Mouse (Mus musculus): ENCODE results near the gene 4930402H24Rik. TPM values are rescaled to one million over a fixed set of nuclear protein-coding genes. Genes with fewer than 3 reads are reported as not detected.

4930402H24Rik gene
- polyA plus RNA-seq, 1 experiment from 2014 or later = 33.3 TPM

- no peaks in the 10 kb centered on the region for H3K9me3 ChIP-seq (ENCODE audit: control insufficient read depth, low read length)
- ATAC-seq (replicated peaks; ENCODE audit: low FRiP score, low TSS enrichment, low read depth) = no peak
- no peak overlapping the region for H3K27ac ChIP-seq (ENCODE audit: low read depth)
- no peak overlapping the region for H3K9ac ChIP-seq (ENCODE audit: low read length)
- no peaks in the 10 kb centered on the region for H3K27me3 ChIP-seq (replicated peaks; ENCODE audit: control insufficient read depth, insufficient read depth, low read length)
- no peak overlapping the region for H3K4me3 ChIP-seq (ENCODE audit: low read depth, low read length)
- H3K4me1 ChIP-seq (replicated peaks; ENCODE audit: control insufficient read depth, insufficient read depth, low read length) = no peaks in the 10 kb centered on the region
- WGBS = 75% methylated on average over 1 of the region's 1 CpGs
- no peak overlapping the region for H3K4me2 ChIP-seq (ENCODE audit: low read length)
- no peak for DNase-seq (ENCODE audit: low spot score)
- peaks cover 55% of the 10 kb centered on the region for H3K36me3 ChIP-seq (ENCODE audit: control insufficient read depth, insufficient read depth, low read length)
Measured at GRCm38 (mm10) chr2:130814492-130814891, 91.7 kb downstream of the 4930402H24Rik start.

- no peak for ATAC-seq (replicated peaks; ENCODE audit: low FRiP score, low TSS enrichment, low read depth)
- Histone ChIP-seq H3K9me3 (ENCODE audit: control insufficient read depth, low read length) (no peaks in the 10 kb centered on the region), H3K4me3 (ENCODE audit: low read depth, low read length) (no peak overlapping the region), H3K27ac (ENCODE audit: low read depth) (no peak overlapping the region), H3K4me1 (replicated peaks; ENCODE audit: control insufficient read depth, insufficient read depth, low read length) (no peaks in the 10 kb centered on the region), H3K36me3 (ENCODE audit: control insufficient read depth, insufficient read depth, low read length) (peaks cover 57% of the 10 kb centered on the region), H3K27me3 (replicated peaks; ENCODE audit: control insufficient read depth, insufficient read depth, low read length) (no peaks in the 10 kb centered on the region), H3K9ac (ENCODE audit: low read length) (no peak overlapping the region), H3K4me2 (ENCODE audit: low read length) (no peak overlapping the region)
- WGBS = 81% methylated on average over 6 of the region's 6 CpGs
- no peak for DNase-seq (ENCODE audit: low spot score)
Measured at GRCm38 (mm10) chr2:130813729-130814128, 92.5 kb downstream of the 4930402H24Rik start.

- no peaks in the 10 kb centered on the region for H3K27me3 ChIP-seq (replicated peaks; ENCODE audit: control insufficient read depth, insufficient read depth, low read length)
- 98% methylated on average over 1 of the region's 1 CpGs for WGBS
- no peak overlapping the region for H3K9ac ChIP-seq (ENCODE audit: low read length)
- H3K27ac ChIP-seq (ENCODE audit: low read depth) = no peak overlapping the region
- ATAC-seq (replicated peaks; ENCODE audit: low FRiP score, low TSS enrichment, low read depth) (no peak), DNase-seq (ENCODE audit: low spot score) (no peak)
- no peak overlapping the region for H3K4me3 ChIP-seq (ENCODE audit: low read depth, low read length)
- H3K9me3 ChIP-seq (ENCODE audit: control insufficient read depth, low read length) = no peaks in the 10 kb centered on the region
- no peak overlapping the region for H3K4me2 ChIP-seq (ENCODE audit: low read length)
- H3K4me1 ChIP-seq (replicated peaks; ENCODE audit: control insufficient read depth, insufficient read depth, low read length) = no peaks in the 10 kb centered on the region
- H3K36me3 ChIP-seq (ENCODE audit: control insufficient read depth, insufficient read depth, low read length) = peaks cover 64% of the 10 kb centered on the region
Measured at GRCm38 (mm10) chr2:130812487-130812886, 93.7 kb downstream of the 4930402H24Rik start.

GRCm38 (mm10) chr2:130805146-130805545, 101.1 kb downstream of the 4930402H24Rik start:
- DNase-seq (ENCODE audit: low spot score) (no peak), ATAC-seq (replicated peaks; ENCODE audit: low FRiP score, low TSS enrichment, low read depth) (no peak)
- Histone ChIP-seq H3K27ac (ENCODE audit: low read depth) (no peak overlapping the region), H3K9ac (ENCODE audit: low read length) (no peak overlapping the region), H3K36me3 (ENCODE audit: control insufficient read depth, insufficient read depth, low read length) (peaks cover 61% of the 10 kb centered on the region), H3K4me1 (replicated peaks; ENCODE audit: control insufficient read depth, insufficient read depth, low read length) (no peaks in the 10 kb centered on the region), H3K4me2 (ENCODE audit: low read length) (no peak overlapping the region), H3K4me3 (ENCODE audit: low read depth, low read length) (no peak overlapping the region), H3K9me3 (ENCODE audit: control insufficient read depth, low read length) (no peaks in the 10 kb centered on the region), H3K27me3 (replicated peaks; ENCODE audit: control insufficient read depth, insufficient read depth, low read length) (no peaks in the 10 kb centered on the region)
- 97% methylated on average over 3 of the region's 3 CpGs for WGBS

- no peak overlapping the region for H3K4me2 ChIP-seq (ENCODE audit: low read length)
- H3K27me3 ChIP-seq (replicated peaks; ENCODE audit: control insufficient read depth, insufficient read depth, low read length) = no peaks in the 10 kb centered on the region
- 72% methylated on average over 25 of the region's 25 CpGs for WGBS
- H3K4me3 ChIP-seq (ENCODE audit: low read depth, low read length) = no peak overlapping the region
- peaks cover 49% of the 10 kb centered on the region for H3K36me3 ChIP-seq (ENCODE audit: control insufficient read depth, insufficient read depth, low read length)
- no peaks in the 10 kb centered on the region for H3K9me3 ChIP-seq (ENCODE audit: control insufficient read depth, low read length)
- ATAC-seq (replicated peaks; ENCODE audit: low FRiP score, low TSS enrichment, low read depth) (no peak), DNase-seq (ENCODE audit: low spot score) (no peak)
- no peak overlapping the region for H3K9ac ChIP-seq (ENCODE audit: low read length)
- no peaks in the 10 kb centered on the region for H3K4me1 ChIP-seq (replicated peaks; ENCODE audit: control insufficient read depth, insufficient read depth, low read length)
- no peak overlapping the region for H3K27ac ChIP-seq (ENCODE audit: low read depth)
Measured at GRCm38 (mm10) chr2:130803706-130804105, 102.5 kb downstream of the 4930402H24Rik start.

GRCm38 (mm10) chr2:130795731-130796130, 110.5 kb downstream of the 4930402H24Rik start:
- H3K4me3 ChIP-seq (ENCODE audit: low read depth, low read length) = no peak overlapping the region
- no peak overlapping the region for H3K27ac ChIP-seq (ENCODE audit: low read depth)
- DNase-seq (ENCODE audit: low spot score) (no peak), ATAC-seq (replicated peaks; ENCODE audit: low FRiP score, low TSS enrichment, low read depth) (no peak)
- H3K4me1 ChIP-seq (replicated peaks; ENCODE audit: control insufficient read depth, insufficient read depth, low read length) = no peaks in the 10 kb centered on the region
- H3K9me3 ChIP-seq (ENCODE audit: control insufficient read depth, low read length) = no peaks in the 10 kb centered on the region
- no peak overlapping the region for H3K4me2 ChIP-seq (ENCODE audit: low read length)
- no peak overlapping the region for H3K9ac ChIP-seq (ENCODE audit: low read length)
- no peaks in the 10 kb centered on the region for H3K27me3 ChIP-seq (replicated peaks; ENCODE audit: control insufficient read depth, insufficient read depth, low read length)
- 72% methylated on average over 8 of the region's 8 CpGs for WGBS
- peaks cover 38% of the 10 kb centered on the region for H3K36me3 ChIP-seq (ENCODE audit: control insufficient read depth, insufficient read depth, low read length)

- DNase-seq (ENCODE audit: low spot score) = no peak
- 93% methylated on average over 7 of the region's 7 CpGs for WGBS
- no peak overlapping the region for H3K4me2 ChIP-seq (ENCODE audit: low read length)
Measured at GRCm38 (mm10) chr2:130791722-130792121, 114.5 kb downstream of the 4930402H24Rik start.

GRCm38 (mm10) chr2:130789642-130790041, 116.6 kb downstream of the 4930402H24Rik start:
- no peak overlapping the region for H3K9ac ChIP-seq (ENCODE audit: low read length)
- H3K36me3 ChIP-seq (ENCODE audit: control insufficient read depth, insufficient read depth, low read length) = peaks cover 40% of the 10 kb centered on the region
- 91% methylated on average over 6 of the region's 6 CpGs for WGBS
- H3K4me2 ChIP-seq (ENCODE audit: low read length) = no peak overlapping the region
- H3K27ac ChIP-seq (ENCODE audit: low read depth) = no peak overlapping the region
- no peak for ATAC-seq (replicated peaks; ENCODE audit: low FRiP score, low TSS enrichment, low read depth)
- H3K9me3 ChIP-seq (ENCODE audit: control insufficient read depth, low read length) = no peaks in the 10 kb centered on the region
- no peaks in the 10 kb centered on the region for H3K4me1 ChIP-seq (replicated peaks; ENCODE audit: control insufficient read depth, insufficient read depth, low read length)
- no peaks in the 10 kb centered on the region for H3K27me3 ChIP-seq (replicated peaks; ENCODE audit: control insufficient read depth, insufficient read depth, low read length)
- DNase-seq (ENCODE audit: low spot score) = no peak
- no peak overlapping the region for H3K4me3 ChIP-seq (ENCODE audit: low read depth, low read length)

More at GRCm38 (mm10) chr2:130791722-130792121, 114.5 kb downstream of the 4930402H24Rik start:
- no peaks in the 10 kb centered on the region for H3K9me3 ChIP-seq (ENCODE audit: control insufficient read depth, low read length)
- no peaks in the 10 kb centered on the region for H3K4me1 ChIP-seq (replicated peaks; ENCODE audit: control insufficient read depth, insufficient read depth, low read length)
- no peak overlapping the region for H3K27ac ChIP-seq (ENCODE audit: low read depth)
- peaks cover 35% of the 10 kb centered on the region for H3K36me3 ChIP-seq (ENCODE audit: control insufficient read depth, insufficient read depth, low read length)
- H3K9ac ChIP-seq (ENCODE audit: low read length) = no peak overlapping the region
- no peak overlapping the region for H3K4me3 ChIP-seq (ENCODE audit: low read depth, low read length)
- ATAC-seq (replicated peaks; ENCODE audit: low FRiP score, low TSS enrichment, low read depth) = no peak
- no peaks in the 10 kb centered on the region for H3K27me3 ChIP-seq (replicated peaks; ENCODE audit: control insufficient read depth, insufficient read depth, low read length)

- H3K4me1 ChIP-seq (replicated peaks; ENCODE audit: control insufficient read depth, insufficient read depth, low read length) = no peaks in the 10 kb centered on the region
- no peak overlapping the region for H3K27ac ChIP-seq (ENCODE audit: low read depth)
- no peak overlapping the region for H3K4me3 ChIP-seq (ENCODE audit: low read depth, low read length)
- H3K4me2 ChIP-seq (ENCODE audit: low read length) = no peak overlapping the region
- H3K36me3 ChIP-seq (ENCODE audit: control insufficient read depth, insufficient read depth, low read length) = peaks cover 40% of the 10 kb centered on the region
- DNase-seq (ENCODE audit: low spot score) (no peak), ATAC-seq (replicated peaks; ENCODE audit: low FRiP score, low TSS enrichment, low read depth) (no peak)
- H3K9me3 ChIP-seq (ENCODE audit: control insufficient read depth, low read length) = no peaks in the 10 kb centered on the region
- no peak overlapping the region for H3K9ac ChIP-seq (ENCODE audit: low read length)
- 78% methylated on average over 8 of the region's 8 CpGs for WGBS
- H3K27me3 ChIP-seq (replicated peaks; ENCODE audit: control insufficient read depth, insufficient read depth, low read length) = no peaks in the 10 kb centered on the region
Measured at GRCm38 (mm10) chr2:130789039-130789438, 117.2 kb downstream of the 4930402H24Rik start.

Measured in intestine, embryonic 14.5 days (tissue).